Mouse (Mus musculus) limb, embryonic 13.5 days (tissue): ENCODE measurements at regions not wholly inside any gene's neighbourhood (a gene's known extent, or its start where the extent isn't known, plus 50 kb on each side); places are given as distances from the start of the nearest gene placed in this dataset.
"Not testable (repeated sequence)": the region's sequence is repeated elsewhere in the genome, so short reads cannot be mapped to it uniquely, and the experiment has no call there.

Experiments used
- ATAC-seq: fragments of 200-750 bp; cut with Nextera tagmentation; 2 replicates; pipeline ENCODE4 v1.8.0; 2017; ENCODE audit warnings: low read depth, moderate number of reproducible peaks, moderate TSS enrichment; ENCODE audit not compliant: low FRiP score
- H3K27ac ChIP-seq: fragments of 300-500 bp; sonication (generic); 2 replicates; pipeline ENCODE4 v1.5.1; 2015; ENCODE audit warnings: inconsistent platforms, mild to moderate bottlenecking, moderate library complexity
- H3K27me3 ChIP-seq: fragments of 300-500 bp; sonication (generic); 2 replicates; pipeline ENCODE4 v1.6.1; 2015; ENCODE audit warnings: mild to moderate bottlenecking, inconsistent platforms
- H3K36me3 ChIP-seq: fragments of 300-500 bp; sonication (generic); 2 replicates; pipeline ENCODE4 v1.6.1; 2015; ENCODE audit warnings: inconsistent platforms, mild to moderate bottlenecking, moderate library complexity
- H3K4me1 ChIP-seq: fragments of 300-500 bp; sonication (generic); 2 replicates; pipeline ENCODE4 v1.6.1; 2015; ENCODE audit warnings: inconsistent platforms
- H3K4me2 ChIP-seq: fragments of 300-500 bp; sonication (generic); replicated peaks from 2 replicates; pipeline ENCODE4 v1.6.1; 2015; ENCODE audit warnings: inconsistent platforms, mild to moderate bottlenecking, moderate library complexity
- H3K4me3 ChIP-seq: fragments of 300-500 bp; sonication (generic); 2 replicates; pipeline ENCODE4 v1.5.1; 2015; ENCODE audit warnings: moderate library complexity, mild to moderate bottlenecking, inconsistent platforms
- H3K9ac ChIP-seq: fragments of 300-500 bp; sonication (generic); 2 replicates; pipeline ENCODE4 v1.6.1; 2015; ENCODE audit warnings: mild to moderate bottlenecking, inconsistent platforms
- H3K9me3 ChIP-seq: fragments of 300-500 bp; sonication (generic); 2 replicates; pipeline ENCODE4 v1.6.1; 2016; ENCODE audit warnings: inconsistent platforms
- WGBS: fragments of 180-500 bp; shearing (Covaris S2); methylation state at CpG from one replicate; pipeline ENCODE4 v1.1.7; 2015; 5-methylcytosine and 5-hydroxymethylcytosine counted together

GRCm38 (mm10) chr1:26459892-26460291, 227.4 kb downstream of the 4931408C20Rik start:
- no peaks in the 10 kb centered on the region for H3K36me3 ChIP-seq
- no peak overlapping the region for H3K27ac ChIP-seq
- no peak overlapping the region for H3K4me3 ChIP-seq
- H3K27me3 ChIP-seq = no peaks in the 10 kb centered on the region
- no peak overlapping the region for H3K9ac ChIP-seq
- no peaks in the 10 kb centered on the region for H3K4me1 ChIP-seq
- no peak overlapping the region for H3K4me2 ChIP-seq
- no peaks in the 10 kb centered on the region for H3K9me3 ChIP-seq
- ATAC-seq = no peak
- WGBS = 76% methylated on average over 1 of the region's 1 CpGs

- Histone ChIP-seq H3K27ac (no peak overlapping the region), H3K27me3 (no peaks in the 10 kb centered on the region), H3K9ac (no peak overlapping the region), H3K4me3 (no peak overlapping the region), H3K36me3 (no peaks in the 10 kb centered on the region), H3K9me3 (no peaks in the 10 kb centered on the region), H3K4me1 (no peaks in the 10 kb centered on the region), H3K4me2 (no peak overlapping the region)
- ATAC-seq = no peak
- 71% methylated on average over 5 of the region's 5 CpGs for WGBS
These were observed 260.9 kb downstream of the 4931408C20Rik start for GRCm38 (mm10) chr1:26426383-26426782.

DNA sequence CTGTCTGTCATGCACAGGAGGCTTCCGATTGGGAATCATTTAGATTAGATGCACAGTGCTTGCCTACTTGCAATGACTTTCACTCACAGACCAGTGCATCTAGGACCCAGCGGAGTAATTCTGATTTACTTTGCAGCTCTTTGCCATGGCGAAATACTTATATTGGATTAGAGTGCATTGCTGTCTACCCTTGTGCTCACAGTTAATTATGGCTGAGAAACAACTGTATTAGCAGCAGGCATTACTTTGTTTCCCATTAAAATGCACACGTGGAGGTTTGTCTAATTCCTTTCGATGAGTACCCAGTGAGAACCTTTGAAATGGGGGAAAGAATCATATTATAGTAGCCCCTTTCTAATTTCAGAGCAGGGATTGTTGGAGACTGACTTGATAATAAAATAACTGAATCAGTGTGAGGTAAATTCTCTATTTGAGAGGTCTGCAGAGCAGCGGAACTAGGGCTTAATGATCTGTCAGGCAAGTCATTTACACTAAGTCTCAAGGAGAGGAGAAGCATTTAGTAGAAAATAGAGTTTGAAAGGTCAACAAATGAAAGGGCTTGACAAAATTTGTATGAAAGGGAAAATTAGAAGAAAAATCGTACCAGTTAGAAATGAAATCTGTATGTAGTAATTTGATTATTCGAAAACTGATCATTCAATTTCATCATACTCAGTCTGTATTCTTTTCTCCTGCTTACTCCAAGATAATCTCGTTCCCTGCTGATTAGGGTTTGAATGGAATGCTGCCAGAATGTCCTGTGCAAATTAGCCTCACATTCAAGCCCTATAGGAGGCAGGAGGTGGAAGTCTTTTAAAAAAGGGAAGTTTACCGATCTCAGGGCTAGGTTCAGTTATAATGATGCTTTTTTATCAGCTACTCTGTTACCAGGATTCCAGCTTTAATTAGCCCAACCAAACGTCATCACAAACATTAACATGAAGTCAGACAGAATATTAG, 299.0 kb downstream of the 4931408C20Rik start:
- Histone ChIP-seq H3K27me3 (no peaks in the 10 kb centered on the region), H3K4me1 (no peaks in the 10 kb centered on the region), H3K9ac (no peak overlapping the region), H3K36me3 (no peaks in the 10 kb centered on the region), H3K4me2 (no peak overlapping the region), H3K27ac (no peak overlapping the region), H3K9me3 (no peaks in the 10 kb centered on the region), H3K4me3 (no peak overlapping the region)
- WGBS = 29% methylated on average over 11 of the region's 11 CpGs
- no peak for ATAC-seq

GRCm38 (mm10) chr1:26340543-26340942, 346.7 kb downstream of the 4931408C20Rik start:
- H3K4me1 ChIP-seq = no peaks in the 10 kb centered on the region
- H3K27ac ChIP-seq = no peak overlapping the region
- no peaks in the 10 kb centered on the region for H3K27me3 ChIP-seq
- no peak for ATAC-seq
- no peaks in the 10 kb centered on the region for H3K9me3 ChIP-seq
- no peak overlapping the region for H3K9ac ChIP-seq
- no peak overlapping the region for H3K4me2 ChIP-seq
- 93% methylated on average over 4 of the region's 4 CpGs for WGBS
- H3K4me3 ChIP-seq = no peak overlapping the region
- H3K36me3 ChIP-seq = no peaks in the 10 kb centered on the region

GRCm38 (mm10) chr1:26339876-26340275, 347.4 kb downstream of the 4931408C20Rik start:
- not testable (repeated sequence) for H3K4me1 ChIP-seq, H3K9me3 ChIP-seq, ATAC-seq, H3K4me2 ChIP-seq, H3K9ac ChIP-seq, H3K36me3 ChIP-seq, H3K27ac ChIP-seq, H3K27me3 ChIP-seq, H3K4me3 ChIP-seq
- 93% methylated on average over 5 of the region's 5 CpGs for WGBS

DNA sequence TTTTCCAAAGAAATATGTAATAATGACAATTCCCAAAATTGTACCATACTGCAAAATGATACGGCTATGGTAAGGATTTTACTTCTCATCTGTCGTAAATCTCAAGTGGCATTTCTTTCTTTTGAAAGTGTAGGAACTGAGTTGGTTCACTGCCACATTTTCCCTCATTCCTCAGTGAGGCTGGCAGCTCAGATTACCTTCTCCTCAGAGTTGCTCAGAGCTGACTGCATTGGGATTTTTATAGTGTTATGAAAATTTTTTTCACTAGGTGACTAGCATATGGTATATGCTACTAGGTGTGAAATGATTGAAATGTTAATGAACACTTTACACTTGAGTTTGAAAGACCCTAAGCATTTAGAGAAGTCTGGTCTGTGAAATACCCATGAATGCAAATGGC, 397.7 kb downstream of the 4931408C20Rik start:
- H3K4me3 ChIP-seq = no peak overlapping the region
- no peaks in the 10 kb centered on the region for H3K9me3 ChIP-seq
- no peak overlapping the region for H3K9ac ChIP-seq
- no peaks in the 10 kb centered on the region for H3K27me3 ChIP-seq
- ATAC-seq = 0 out of 2 replicates have a peak, but pooled peaks have one; percentile 54
- WGBS = 67% methylated on average over 2 of the region's 2 CpGs
- no peaks in the 10 kb centered on the region for H3K36me3 ChIP-seq
- no peaks in the 10 kb centered on the region for H3K4me1 ChIP-seq
- H3K27ac ChIP-seq = no peak overlapping the region
- H3K4me2 ChIP-seq = no peak overlapping the region

- Histone ChIP-seq H3K9ac (no peak overlapping the region), H3K9me3 (no peaks in the 10 kb centered on the region), H3K4me1 (no peaks in the 10 kb centered on the region), H3K27ac (no peak overlapping the region), H3K27me3 (no peaks in the 10 kb centered on the region), H3K4me3 (no peak overlapping the region), H3K36me3 (no peaks in the 10 kb centered on the region), H3K4me2 (no peak overlapping the region)
- ATAC-seq = no peak
- WGBS = 77% methylated on average over 4 of the region's 4 CpGs
These were observed 404.2 kb downstream of the 4931408C20Rik start for GRCm38 (mm10) chr1:26282885-26283613.

- Histone ChIP-seq H3K36me3 (no peaks in the 10 kb centered on the region), H3K27ac (no peak overlapping the region), H3K4me2 (no peak overlapping the region), H3K9me3 (no peaks in the 10 kb centered on the region), H3K4me1 (no peaks in the 10 kb centered on the region), H3K27me3 (no peaks in the 10 kb centered on the region), H3K9ac (no peak overlapping the region), H3K4me3 (no peak overlapping the region)
- no peak for ATAC-seq
These were observed 410.7 kb downstream of the 4931408C20Rik start for GRCm38 (mm10) chr1:26276606-26277005.

- no peak overlapping the region for H3K27ac ChIP-seq
- no peaks in the 10 kb centered on the region for H3K9me3 ChIP-seq
- no peak for ATAC-seq
- H3K36me3 ChIP-seq = no peaks in the 10 kb centered on the region
- 81% methylated on average over 5 of the region's 5 CpGs for WGBS
- H3K9ac ChIP-seq = no peak overlapping the region
- H3K4me1 ChIP-seq = no peaks in the 10 kb centered on the region
- H3K4me3 ChIP-seq = no peak overlapping the region
- H3K4me2 ChIP-seq = no peak overlapping the region
- no peaks in the 10 kb centered on the region for H3K27me3 ChIP-seq
These were observed 413.8 kb upstream of the Adgrb3 start for GRCm38 (mm10) chr1:26243351-26243750.

GRCm38 (mm10) chr1:26229291-26230053, 400.0 kb upstream of the Adgrb3 start:
- H3K27ac ChIP-seq = no peak overlapping the region
- no peaks in the 10 kb centered on the region for H3K36me3 ChIP-seq
- no peaks in the 10 kb centered on the region for H3K4me1 ChIP-seq
- no peaks in the 10 kb centered on the region for H3K27me3 ChIP-seq
- WGBS = 82% methylated on average over 8 of the region's 8 CpGs
- no peak for ATAC-seq
- no peak overlapping the region for H3K9ac ChIP-seq
- no peak overlapping the region for H3K4me3 ChIP-seq
- no peak overlapping the region for H3K4me2 ChIP-seq
- no peaks in the 10 kb centered on the region for H3K9me3 ChIP-seq

DNA sequence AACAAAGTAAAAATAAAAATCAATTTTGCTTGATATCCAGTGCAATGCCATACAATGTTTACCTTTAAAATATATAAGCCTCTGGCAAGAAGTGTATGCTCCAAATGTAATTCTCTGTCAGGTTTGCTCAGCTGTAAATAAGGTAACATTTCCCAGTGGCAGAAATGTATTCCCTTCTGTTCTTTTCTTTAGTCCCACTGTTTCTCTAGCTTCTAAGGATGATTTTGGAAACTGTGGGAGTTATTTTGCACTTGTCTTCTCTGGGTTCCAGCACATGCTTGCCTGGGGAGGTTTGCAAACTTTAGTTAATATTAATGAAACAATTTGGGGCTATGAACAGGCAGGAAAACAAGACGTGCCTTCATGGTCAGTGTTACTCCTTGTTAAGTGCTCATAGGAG, 374.9 kb upstream of the Adgrb3 start:
- no peaks in the 10 kb centered on the region for H3K4me1 ChIP-seq
- ATAC-seq = no peak
- H3K36me3 ChIP-seq = no peaks in the 10 kb centered on the region
- no peak overlapping the region for H3K27ac ChIP-seq
- no peaks in the 10 kb centered on the region for H3K9me3 ChIP-seq
- no peak overlapping the region for H3K4me2 ChIP-seq
- no peak overlapping the region for H3K4me3 ChIP-seq
- no peak overlapping the region for H3K9ac ChIP-seq
- WGBS = 62% methylated on average over 1 of the region's 1 CpGs
- H3K27me3 ChIP-seq = no peaks in the 10 kb centered on the region
